Mouse (Mus musculus) monocyte, adult 2 months (primary cell): ENCODE measurements around the gene D11Wsu47e.
A peak's percentile ranks its signal among the peaks of the same experiment; 100 is the strongest.

Experiments used
- DNase-seq, 2 experiments: peaks; one replicate each; pipeline ENCODE4 v3.0.0; 2022; ENCODE audit warnings: low spot score in 2 of 2, low read depth in 1 of 2

Gene D11Wsu47e

GRCm38 (mm10) chr11:113666205-113666604 is 18.0 kb upstream of the D11Wsu47e start:
- no peak for DNase-seq

GRCm38 (mm10) chr11:113666648-113667047 is 17.6 kb upstream of the D11Wsu47e start:
- no peak for DNase-seq

DNA sequence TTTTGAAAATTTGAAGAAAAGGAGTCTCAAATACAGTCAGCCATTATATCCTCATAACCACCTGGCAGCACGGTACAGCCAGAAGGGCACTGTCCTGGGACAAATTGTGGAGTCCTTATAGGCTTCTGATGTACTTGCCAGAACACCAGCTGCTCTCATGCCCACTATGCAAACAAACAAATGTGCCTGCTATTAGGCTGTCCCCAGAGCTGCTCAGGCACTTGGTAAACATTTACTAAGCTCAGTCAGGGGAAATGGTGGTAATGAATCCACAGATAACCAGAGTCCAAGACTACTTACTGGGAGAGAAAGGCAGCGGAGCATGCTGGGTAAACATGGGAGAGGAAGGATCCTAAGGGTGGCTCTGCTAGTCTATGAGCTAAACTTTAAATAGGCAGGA is 17.1 kb upstream of the D11Wsu47e start:
- no peak for DNase-seq

- no peak for DNase-seq
These were observed 16.5 kb upstream of the D11Wsu47e start for GRCm38 (mm10) chr11:113667704-113668103.

DNA sequence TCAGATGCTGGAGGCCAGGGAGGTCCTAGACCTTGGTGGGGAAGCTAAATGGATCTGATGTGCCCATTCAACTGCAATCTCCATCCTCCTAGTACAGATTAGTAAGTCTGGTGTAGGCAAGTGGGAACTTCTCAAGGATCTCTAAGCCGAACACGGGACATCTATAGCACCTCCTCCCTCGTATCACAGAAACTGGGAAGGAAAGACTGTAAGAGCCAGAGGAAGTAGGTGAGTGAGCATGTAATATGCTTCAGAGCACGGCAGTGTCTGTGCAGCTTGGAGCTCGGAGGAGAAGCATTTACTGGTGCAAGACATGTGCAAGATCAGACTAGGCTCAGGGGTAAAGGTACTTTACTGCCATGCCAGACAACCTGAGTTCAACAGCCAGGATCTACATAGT is 15.4 kb upstream of the D11Wsu47e start:
- no peak for DNase-seq

DNA sequence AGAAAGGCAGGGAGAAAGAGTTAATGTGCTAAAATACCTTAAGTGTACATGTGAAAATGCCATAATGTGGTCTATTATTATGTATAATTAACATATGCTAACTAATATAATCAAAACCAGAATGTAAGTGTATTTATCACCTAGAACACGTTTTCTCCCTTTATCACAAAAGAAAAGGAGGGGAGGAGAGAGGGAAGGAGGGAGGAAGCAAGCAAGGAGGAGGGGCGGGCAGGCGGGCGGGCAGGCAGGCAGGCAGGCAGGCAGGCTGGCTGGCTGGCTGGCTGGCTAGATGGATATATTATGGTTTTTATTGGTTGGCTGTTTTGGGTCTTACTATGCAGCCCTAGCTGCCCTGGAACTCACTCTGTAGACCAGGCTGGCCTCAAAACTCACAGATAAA is 14.5 kb upstream of the D11Wsu47e start:
- DNase-seq = no peak

DNA sequence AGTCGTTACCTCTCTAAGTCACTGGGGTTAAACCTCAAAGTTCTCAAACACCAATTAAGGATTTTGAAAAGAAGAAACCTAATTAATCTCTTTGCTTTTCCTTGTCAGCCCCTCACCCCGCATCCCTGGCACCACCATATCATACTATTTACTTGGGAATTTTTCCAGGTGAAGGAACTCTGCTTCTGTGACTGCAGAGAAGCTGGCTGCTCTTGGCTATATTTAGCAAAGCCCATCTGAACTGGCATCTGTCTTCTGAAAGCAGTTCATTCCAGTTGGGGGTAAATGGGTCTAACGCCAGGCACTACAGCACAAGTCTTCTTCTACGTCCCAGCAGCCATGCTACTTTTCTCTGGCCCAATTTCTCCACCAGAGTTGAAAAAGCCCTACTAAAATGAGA is 10.6 kb upstream of the D11Wsu47e start:
- no peak for DNase-seq

DNA sequence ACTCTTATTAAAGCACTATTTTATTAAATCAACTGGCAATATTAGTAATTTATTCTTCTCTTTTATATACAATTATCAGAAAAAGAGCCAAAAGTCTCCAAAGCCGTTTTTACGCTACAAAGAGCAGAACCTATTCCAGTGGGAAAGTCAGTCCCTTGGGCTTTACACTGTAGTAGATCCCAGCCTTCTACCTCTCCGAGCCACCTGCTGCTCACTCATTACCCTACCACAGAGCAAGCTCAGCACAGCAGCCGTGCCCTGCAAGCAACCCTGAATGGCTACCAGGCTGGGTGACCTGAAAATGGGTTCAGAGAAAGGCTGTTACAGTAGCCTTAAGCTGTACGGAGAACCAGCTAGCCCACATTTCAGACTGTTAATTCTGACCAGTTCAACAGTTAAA is 9.6 kb upstream of the D11Wsu47e start:
- DNase-seq = no peak

GRCm38 (mm10) chr11:113676847-113677246 is 7.4 kb upstream of the D11Wsu47e start:
- DNase-seq = no peak

- DNase-seq = no peak
These were observed 6.8 kb upstream of the D11Wsu47e start for GRCm38 (mm10) chr11:113677378-113677777.

DNA sequence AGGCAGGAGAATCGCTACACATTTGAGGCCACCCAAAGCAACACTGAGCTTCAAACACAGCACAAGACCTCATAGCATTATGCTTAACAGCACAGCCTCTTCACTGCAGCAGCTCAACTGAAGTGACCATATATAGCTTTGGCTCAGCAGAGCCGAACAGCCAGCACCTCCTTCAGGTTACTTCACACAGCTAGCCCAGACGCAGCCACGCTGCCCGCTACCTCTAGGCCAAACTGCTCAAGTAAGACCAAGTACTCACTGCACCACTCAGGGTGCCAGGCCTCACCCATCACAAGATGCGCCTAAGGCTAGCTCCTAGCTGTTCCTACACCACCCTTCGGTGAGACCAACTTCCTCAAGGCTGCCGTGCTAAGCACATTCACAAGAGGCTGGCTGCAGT is 5.8 kb upstream of the D11Wsu47e start:
- DNase-seq = no peak

GRCm38 (mm10) chr11:113680954-113681353 is 3.3 kb upstream of the D11Wsu47e start:
- no peak for DNase-seq

DNA sequence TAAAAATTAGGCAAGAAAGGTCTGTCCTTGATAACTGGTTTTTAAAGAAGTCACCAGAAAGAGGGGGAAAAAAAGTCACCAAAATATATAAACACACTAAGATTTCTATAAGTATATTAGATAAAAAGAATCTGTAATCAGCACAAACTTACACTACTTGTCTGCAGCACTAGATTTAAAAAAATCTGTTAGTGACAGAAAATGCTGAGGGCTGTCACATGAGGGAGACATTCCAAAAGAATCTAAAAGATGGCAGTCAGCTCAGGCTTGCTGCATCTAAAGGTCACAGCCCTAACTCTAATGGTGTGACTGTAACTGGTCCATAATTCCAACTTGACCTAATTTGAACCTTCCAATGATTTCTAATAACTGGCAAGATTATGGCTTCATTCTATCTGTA is 2.2 kb upstream of the D11Wsu47e start:
- no peak for DNase-seq

- no peak for DNase-seq
These were observed 1.1 kb upstream of the D11Wsu47e start for GRCm38 (mm10) chr11:113682897-113683626.

DNA sequence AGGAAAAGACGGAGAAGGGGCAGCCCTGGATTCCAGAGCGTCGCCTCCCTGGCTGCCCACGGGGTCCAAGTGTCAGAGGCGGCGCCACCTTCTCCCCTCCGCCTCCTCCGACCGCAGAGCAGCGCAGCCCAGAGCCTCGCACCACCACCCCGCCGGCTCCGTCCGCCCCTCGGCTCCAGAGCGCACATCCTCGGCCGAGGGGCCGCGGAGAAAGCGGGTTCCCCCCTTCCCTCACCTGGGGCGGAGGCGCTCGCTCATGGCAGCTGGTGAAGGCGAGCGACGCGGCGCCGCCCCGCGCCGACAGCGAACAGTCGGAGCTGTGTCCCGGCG is 620 bp upstream of the D11Wsu47e start:
- DNase-seq = peak in 1 of 2 experiments; percentile 8

GRCm38 (mm10) chr11:113684707-113685426 is 655 bp downstream of the D11Wsu47e start:
- no peak for DNase-seq

GRCm38 (mm10) chr11:113687031-113687430 is 2.8 kb downstream of the D11Wsu47e start:
- no peak for DNase-seq

DNA sequence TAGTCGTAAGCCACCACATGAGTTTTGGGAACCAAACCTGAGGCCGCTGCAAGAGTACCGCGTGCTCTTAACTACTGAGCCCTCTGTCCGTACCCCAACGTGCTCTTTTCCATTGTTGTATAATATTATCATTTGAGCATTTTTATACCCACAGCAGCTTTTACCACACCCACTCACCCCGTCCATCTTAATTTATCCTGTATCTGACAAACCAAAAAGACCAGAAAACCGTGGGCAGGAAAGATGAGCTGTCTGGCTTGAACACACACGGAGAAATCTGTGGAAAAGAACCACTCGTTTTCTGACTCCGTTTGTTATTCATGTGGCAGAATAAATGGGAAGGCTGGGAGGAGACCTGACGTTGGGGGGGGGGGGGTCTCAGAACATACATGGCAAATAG is 6.3 kb downstream of the D11Wsu47e start:
- DNase-seq = no peak

DNA sequence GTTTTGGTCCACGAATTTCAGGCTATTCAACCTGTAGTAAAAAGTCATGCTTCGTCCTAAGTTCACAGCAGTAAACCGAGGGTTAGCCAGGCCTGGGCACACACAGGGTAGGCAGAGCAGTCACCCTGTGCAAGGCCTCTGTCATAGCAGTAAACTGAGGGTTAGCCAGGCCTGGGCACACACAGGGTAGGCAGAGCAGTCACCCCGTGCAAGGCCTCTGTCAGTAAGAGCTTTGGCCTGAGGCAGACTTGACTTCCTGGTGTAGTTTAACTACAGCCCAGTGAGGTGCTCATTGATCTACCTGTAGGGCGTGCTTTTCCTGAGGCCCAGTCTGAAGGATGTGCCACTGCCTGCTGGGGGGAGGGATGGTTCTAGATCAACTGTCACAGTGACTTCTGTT is 7.1 kb downstream of the D11Wsu47e start:
- no peak for DNase-seq

GRCm38 (mm10) chr11:113691851-113692250 is 7.6 kb downstream of the D11Wsu47e start:
- DNase-seq = no peak

DNA sequence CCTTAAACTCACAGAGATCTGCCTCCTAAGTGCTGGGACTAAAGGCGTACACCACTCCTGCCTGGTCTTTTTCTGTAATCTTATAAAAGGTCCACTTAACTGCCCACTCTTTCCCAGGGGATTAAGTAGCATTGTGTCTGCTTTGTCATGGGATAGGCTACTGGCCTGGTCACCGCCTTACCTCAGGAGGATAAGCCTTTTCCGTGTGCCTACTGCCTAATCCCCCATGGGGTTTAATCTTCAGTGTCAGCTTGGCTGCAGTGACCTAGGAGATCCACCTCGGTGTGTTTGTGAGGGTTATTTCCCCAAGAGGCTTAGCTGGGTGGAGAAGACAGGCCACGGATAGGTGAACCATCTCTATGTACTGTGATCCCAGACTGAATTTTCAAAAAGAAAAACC is 13.4 kb downstream of the D11Wsu47e start:
- DNase-seq = no peak

GRCm38 (mm10) chr11:113698013-113698545 is 13.9 kb downstream of the D11Wsu47e start:
- DNase-seq = no peak

GRCm38 (mm10) chr11:113699643-113700042 is 15.4 kb downstream of the D11Wsu47e start:
- DNase-seq = no peak
